Mouse (Mus musculus): ENCODE results near the gene Rab25.
A peak's percentile ranks its signal among the peaks of the same experiment; 100 is the strongest.

DNA sequence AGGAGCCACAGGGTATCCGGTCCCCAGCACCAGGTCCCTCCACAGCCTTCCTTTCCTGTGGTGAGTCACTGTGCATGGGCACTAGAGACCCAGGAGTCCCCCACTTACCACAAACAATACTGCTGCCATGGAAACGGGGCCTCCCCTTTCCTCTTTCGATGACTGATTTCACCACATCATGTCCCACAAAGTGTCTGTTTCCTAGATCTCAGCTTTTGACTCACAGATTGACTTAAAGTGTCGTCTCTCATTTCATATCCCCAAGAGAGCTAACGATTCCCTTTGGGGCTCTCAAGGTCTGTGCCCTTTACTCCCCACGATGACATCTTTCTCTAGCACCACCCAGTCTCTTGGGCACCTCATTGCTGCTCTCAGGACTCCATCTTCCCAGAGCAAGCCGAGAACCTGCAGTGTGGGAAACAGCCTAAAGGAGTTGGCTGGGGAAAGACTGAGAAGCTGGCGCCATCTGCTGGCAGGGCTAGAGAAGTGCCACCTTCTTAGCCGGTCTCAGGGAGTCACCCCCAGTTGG is 26.2 kb downstream of the Rab25 start:
- TF ChIP-seq CTCF (IDR thresholded peaks at IDR 0.05; ENCODE audit: low read depth): peak; percentile 99
- no peak for TF ChIP-seq EP300 (IDR thresholded peaks at IDR 0.05; ENCODE audit: low read depth)

All from liver, postnatal 0 days (tissue).